Mouse (Mus musculus): Measurements from ENCODE around the gene Snap29. TPM values are rescaled to one million over a fixed set of nuclear protein-coding genes. Genes with fewer than 3 reads are reported as not detected.

Snap29 gene
- total RNA-seq (2021), result 28.1 and 30.2 TPM in 2 replicates
- long read RNA-seq, transcript Snap29-201 (5 exons, 3,447 nt), result major isoform, 8 of 13 reads
- long read RNA-seq, partial matches to known transcripts, result 0 of 13 reads
- long read RNA-seq, other reads (novel, unspliced or antisense), result 5 of 13 reads

GRCm38 (mm10) chr16:17405736-17406443 is at the start of gene Snap29, which contains the start of gene Pi4ka:
Gene Snap29 (plus strand): TSS chr16:17405986.
Gene Pi4ka (minus strand): TSS chr16:17406314.
- DNase-seq, result peak; percentile 100

- no peak for DNase-seq
Measured at GRCm38 (mm10) chr16:17356031-17356430, 49.8 kb upstream of the Snap29 start.

GRCm38 (mm10) chr16:17358787-17359186 is 47.0 kb upstream of the Snap29 start:
- DNase-seq, result no peak

GRCm38 (mm10) chr16:17382306-17382705 is 23.5 kb upstream of the Snap29 start:
- no peak for DNase-seq

- no peak for DNase-seq
Measured at GRCm38 (mm10) chr16:17383594-17384326, 22.0 kb upstream of the Snap29 start.

- DNase-seq, result peak; percentile 25
Measured at GRCm38 (mm10) chr16:17392784-17393183, 13.0 kb upstream of the Snap29 start.

GRCm38 (mm10) chr16:17402855-17403254 is 2.9 kb upstream of the Snap29 start:
- DNase-seq, result no peak

GRCm38 (mm10) chr16:17405271-17405696 is 502 bp upstream of the Snap29 start:
- DNase-seq, result peak; percentile 70

GRCm38 (mm10) chr16:17406512-17407231 is 886 bp downstream of the Snap29 start:
- no peak for DNase-seq

- DNase-seq, result no peak
Measured at GRCm38 (mm10) chr16:17409046-17409445, 3.3 kb downstream of the Snap29 start.

- no peak for DNase-seq
Measured at GRCm38 (mm10) chr16:17410209-17410608, 4.4 kb downstream of the Snap29 start.

GRCm38 (mm10) chr16:17423021-17423420 is 17.2 kb downstream of the Snap29 start:
- DNase-seq, result no peak

GRCm38 (mm10) chr16:17432576-17432975 is 26.8 kb downstream of the Snap29 start:
- no peak for DNase-seq

- DNase-seq, result peak; percentile 99
Measured at GRCm38 (mm10) chr16:17451541-17452372, 46.0 kb downstream of the Snap29 start, which contains the start of gene Crkl. Gene Crkl (plus strand): TSS chr16:17451987.

GRCm38 (mm10) chr16:17452373-17452715 is 46.6 kb downstream of the Snap29 start:
- peak; percentile 48 for DNase-seq

GRCm38 (mm10) chr16:17456901-17457300 is 51.1 kb downstream of the Snap29 start:
- DNase-seq, result no peak

GRCm38 (mm10) chr16:17460254-17460653 is 54.5 kb downstream of the Snap29 start:
- peak; percentile 7 for DNase-seq

GRCm38 (mm10) chr16:17461596-17461995 is 55.8 kb downstream of the Snap29 start:
- DNase-seq, result no peak

- DNase-seq, result no peak
Measured at GRCm38 (mm10) chr16:17463184-17463583, 57.4 kb downstream of the Snap29 start.

GRCm38 (mm10) chr16:17466875-17467663 is 61.3 kb downstream of the Snap29 start:
- DNase-seq, result no peak

GRCm38 (mm10) chr16:17472498-17472897 is 66.7 kb downstream of the Snap29 start:
- DNase-seq, result no peak
